Mouse (Mus musculus) mesoderm, embryonic 11.5 days (tissue): ENCODE measurements around the gene Tmem63a.

Source experiments
- DNase-seq: peaks from one replicate; pipeline ENCODE4 v3.0.0-alpha.2; 2012; ENCODE audit warnings: low read depth, low spot score

Gene Tmem63a

GRCm38 (mm10) chr1:181009754-181010153, 67.6 kb downstream of the Tmem63a start:
- DNase-seq = no peak

- DNase-seq = no peak
These were observed 68.2 kb downstream of the Tmem63a start for GRCm38 (mm10) chr1:181010171-181010932.

GRCm38 (mm10) chr1:181011601-181012000, 69.5 kb downstream of the Tmem63a start:
- DNase-seq = no peak

GRCm38 (mm10) chr1:181012416-181012815, 70.3 kb downstream of the Tmem63a start:
- DNase-seq = no peak

GRCm38 (mm10) chr1:181013446-181013845, 71.3 kb downstream of the Tmem63a start:
- DNase-seq = no peak

- DNase-seq = no peak
These were observed 72.8 kb downstream of the Tmem63a start for GRCm38 (mm10) chr1:181014731-181015500.

- no peak for DNase-seq
These were observed 73.4 kb downstream of the Tmem63a start for GRCm38 (mm10) chr1:181015558-181015957.

GRCm38 (mm10) chr1:181016045-181016444, 73.9 kb downstream of the Tmem63a start:
- no peak for DNase-seq

GRCm38 (mm10) chr1:181016532-181017131, 74.5 kb downstream of the Tmem63a start:
- DNase-seq = peak; percentile 42

- DNase-seq = peak; percentile 68
These were observed 75.1 kb downstream of the Tmem63a start for GRCm38 (mm10) chr1:181017212-181017711.

GRCm38 (mm10) chr1:181017890-181018420, 75.8 kb downstream of the Tmem63a start:
- DNase-seq = no peak

GRCm38 (mm10) chr1:181020756-181021487, 78.8 kb downstream of the Tmem63a start, which contains the start of gene Ephx1:
Gene Ephx1 (minus strand): TSS chr1:181020904.
- DNase-seq = no peak

GRCm38 (mm10) chr1:181021488-181021865, 79.3 kb downstream of the Tmem63a start:
- no peak for DNase-seq

- peak; percentile 41 for DNase-seq
These were observed 80.1 kb downstream of the Tmem63a start for GRCm38 (mm10) chr1:181022265-181022664.
